18 mouse cellular contexts compared by ENCODE assay signal in genomic region chr7:13072293-13072692, GRCm38 (mm10). TPM values are rescaled to one million over a fixed set of nuclear protein-coding genes. Genes with fewer than 3 reads are reported as not detected.
"Had no signal": no experiment of that assay in that cellular context is flagged by ENCODE, and none has a peak within 500 bp of the region (broad histone marks: within the 10 kb centered on the region; RNA-seq: fewer than 3 reads in every experiment).

No protein-coding gene starts in this region.

- H3K9me3 ChIP-seq: limb, embryonic 15.5 days; liver, embryonic 13.5 days; midbrain, embryonic 12.5 days had no signal

- ATAC-seq: midbrain, embryonic 16.5 days had no signal

- H3K36me3 ChIP-seq: limb, embryonic 15.5 days; liver, embryonic 13.5 days; midbrain, embryonic 12.5 days had no signal

- DNase-seq: kidney, adult 8-10 months; kidney, postnatal 36 days; liver, embryonic 13.5 days; lung, adult 18-20 months; thymus, postnatal 4 days had no signal

- H3K4me1 ChIP-seq: limb, embryonic 15.5 days; liver, embryonic 13.5 days; midbrain, embryonic 12.5 days had no signal

- H3K4me3 ChIP-seq: limb, embryonic 15.5 days; liver, embryonic 13.5 days; midbrain, embryonic 12.5 days had no signal

- H3K9ac ChIP-seq: limb, embryonic 15.5 days; liver, embryonic 13.5 days; midbrain, embryonic 12.5 days had no signal

- H3K27me3 ChIP-seq: limb, embryonic 15.5 days; liver, embryonic 13.5 days; midbrain, embryonic 12.5 days had no signal

- H3K27ac ChIP-seq: limb, embryonic 15.5 days; liver, embryonic 13.5 days; midbrain, embryonic 12.5 days; stomach, postnatal 0 days had no signal

- H3K4me2 ChIP-seq: limb, embryonic 15.5 days; liver, embryonic 13.5 days; midbrain, embryonic 12.5 days had no signal

RNA-seq across cellular contexts. Expression of gene Vmn1r85, which starts 22.7 kb away (rescaled TPM):
- total RNA-seq: layer of hippocampus, adult 8-10 months; layer of hippocampus, postnatal 14 days; left cerebral cortex, adult 18-20 months; left cerebral cortex, postnatal 25 days; megakaryocyte-erythroid progenitor cell, adult 5-6 weeks had no signal
- polyA plus RNA-seq: kidney, embryonic 16.5 days; limb, embryonic 11.5 days; limb, embryonic 15.5 days; liver, embryonic 13.5 days; lung, embryonic 16.5 days; midbrain, embryonic 12.5 days; stomach, postnatal 0 days had no signal

RNA-seq across cellular contexts. Expression of gene Vmn1r86, which starts 47.4 kb away (rescaled TPM):
- total RNA-seq: layer of hippocampus, adult 8-10 months; layer of hippocampus, postnatal 14 days; left cerebral cortex, adult 18-20 months; left cerebral cortex, postnatal 25 days; megakaryocyte-erythroid progenitor cell, adult 5-6 weeks had no signal
- polyA plus RNA-seq: kidney, embryonic 16.5 days; limb, embryonic 11.5 days; limb, embryonic 15.5 days; liver, embryonic 13.5 days; lung, embryonic 16.5 days; midbrain, embryonic 12.5 days; midbrain, embryonic 16.5 days; neural tube, embryonic 14.5 days; stomach, postnatal 0 days had no signal
